Mouse (Mus musculus) spleen, postnatal 36 days (tissue): ENCODE results near the gene Stx3.

ENCODE experiments used
- DNase-seq, 2 experiments: peaks; one replicate each; pipeline ENCODE4 v3.0.0; 2022; ENCODE audit warnings: low spot score in 2 of 2, mixed read lengths in 1 of 2

Gene Stx3

GRCm38 (mm10) chr19:11725915-11726314 is 93.3 kb downstream of the Stx3 start:
- no peak for DNase-seq
